ENCODE assay signal across 8 mouse cellular contexts in the genomic region with DNA sequence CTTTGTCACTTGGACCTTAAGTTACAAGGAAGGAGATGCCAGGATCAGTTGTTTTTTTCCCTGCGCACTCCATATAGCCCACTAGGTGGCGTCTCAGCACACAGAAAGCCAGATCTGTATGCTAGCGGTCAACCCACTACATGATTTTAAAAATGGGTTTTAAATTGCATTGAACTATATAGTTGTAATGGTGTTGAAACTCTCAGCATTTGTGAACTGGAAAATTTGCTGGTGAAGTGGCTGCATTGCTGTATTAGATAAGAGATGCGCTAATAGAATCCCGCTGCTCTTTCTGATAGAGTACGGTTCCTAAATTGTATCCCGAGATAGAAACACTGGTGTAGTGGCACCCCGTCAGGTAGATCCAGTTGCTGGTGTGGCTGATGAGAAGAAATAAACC.
DNase-seq lines count a peak whose midpoint lies in the region; TF ChIP-seq lines count a peak whose summit lies in the region.

No protein-coding gene starts in this region.

- 0 out of 2 replicates have a peak, but pooled peaks have one; percentile 42 for TF ChIP-seq EP300 in heart, adult 2 months (IDR thresholded peaks at IDR 0.05; ENCODE audit: insufficient read depth, low read depth, low read length)

- no peak overlapping the region for H3K9ac ChIP-seq in heart, adult 2 months (ENCODE audit: low read depth, low read length)

- DNase-seq in thymus, postnatal 0 days (ENCODE audit: low spot score) = peak; percentile 25
- DNase-seq in thymus, adult 2 months = no peak
- DNase-seq in embryo, embryonic 11 days = peak; percentile 77
- DNase-seq in heart, adult 2 months = peak; percentile 20 to 41
- DNase-seq in kidney, adult 2 months = peak; percentile 71
- peak; percentile 54 for DNase-seq in left cerebral cortex, postnatal 4 days
- DNase-seq in neural tube, embryonic 10.5 days (ENCODE audit: extremely low spot score, low spot score) = peak; percentile 61
- DNase-seq in thymus, postnatal 4 days = peak; percentile 36

- TF ChIP-seq CTCF in thymus, adult 2 months (IDR thresholded peaks at IDR 0.05; ENCODE audit: borderline replicate concordance, control insufficient read depth, extremely low read depth, insufficient read depth, low read length, poor library complexity) = no peak
- peak; percentile 98 for TF ChIP-seq CTCF in heart, adult 2 months (IDR thresholded peaks at IDR 0.05)
- TF ChIP-seq CTCF in kidney, adult 2 months (conservative IDR thresholded peaks at IDR 0.05; ENCODE audit: insufficient read depth, insufficient read length, low read depth, low read length) = peak; percentile 82

- no peaks in the 10 kb centered on the region for H3K36me3 ChIP-seq in thymus, adult 2 months (ENCODE audit: control insufficient read depth, insufficient read depth, low read length)
- no peaks in the 10 kb centered on the region for H3K36me3 ChIP-seq in heart, adult 2 months (ENCODE audit: control insufficient read depth, insufficient read depth, low read length)
- no peaks in the 10 kb centered on the region for H3K36me3 ChIP-seq in kidney, adult 2 months (ENCODE audit: control insufficient read depth, insufficient read depth, low read length)

- H3K79me2 ChIP-seq in heart, adult 2 months (replicated peaks; ENCODE audit: control insufficient read depth, insufficient read depth, low read length) = no peaks in the 10 kb centered on the region; the same call in 1 of the 2 replicates

- WGBS in thymus, adult 2 months = 44% methylated on average over 8 of the region's 8 CpGs
- WGBS in heart, adult 2 months = 24% methylated on average over 8 of the region's 8 CpGs
- WGBS in kidney, adult 2 months = 32% methylated on average over 8 of the region's 8 CpGs

- TF ChIP-seq POLR2A in thymus, adult 2 months (IDR thresholded peaks at IDR 0.05; ENCODE audit: control insufficient read depth, extremely low read depth, insufficient read depth, low read length, poor library complexity) = no peak
- no peak for TF ChIP-seq POLR2A in heart, adult 2 months (IDR thresholded peaks at IDR 0.05; ENCODE audit: insufficient read depth, low read depth, low read length)
- no peak for TF ChIP-seq POLR2A in kidney, adult 2 months (IDR thresholded peaks at IDR 0.05; ENCODE audit: low read depth, low read length)

- H3K4me3 ChIP-seq in thymus, adult 2 months (ENCODE audit: control insufficient read depth, insufficient read depth, low read length) = no peak overlapping the region
- H3K4me3 ChIP-seq in heart, adult 2 months = no peak overlapping the region
- H3K4me3 ChIP-seq in kidney, adult 2 months (ENCODE audit: insufficient read depth, low read depth, low read length) = no peak overlapping the region

- intact Hi-C loops in heart, adult 2 months (cut with DNase I) = loop anchor here (1.0 kb wide), 1 partner anchor 524 kb away; no protein-coding TSS in a partner anchor
- intact Hi-C loops in left cerebral cortex, postnatal 4 days (cut with DNase I) = loop anchor here (2.0 to 5.0 kb wide), 2 partner anchors 261 to 524 kb away; partner anchors contain the start of gene Mpped2

- no peaks in the 10 kb centered on the region for H3K27me3 ChIP-seq in thymus, adult 2 months (ENCODE audit: control insufficient read depth, insufficient read depth, low read length)
- no peaks in the 10 kb centered on the region; the same call in 1 of the 2 replicates for H3K27me3 ChIP-seq in heart, adult 2 months (ENCODE audit: control insufficient read depth, insufficient read depth, low read length)
- no peaks in the 10 kb centered on the region for H3K27me3 ChIP-seq in kidney, adult 2 months (replicated peaks; ENCODE audit: control insufficient read depth, insufficient read depth, low read length)

- no peaks in the 10 kb centered on the region for H3K4me1 ChIP-seq in thymus, adult 2 months (replicated peaks; ENCODE audit: control insufficient read depth, insufficient read depth, low read length)
- no peaks in the 10 kb centered on the region for H3K4me1 ChIP-seq in heart, adult 2 months (ENCODE audit: control insufficient read depth, insufficient read depth, low read length)
- H3K4me1 ChIP-seq in kidney, adult 2 months (ENCODE audit: control insufficient read depth, insufficient read depth, low read length) = no peaks in the 10 kb centered on the region; the same call in 1 of the 2 replicates

- H3K27ac ChIP-seq in thymus, adult 2 months (ENCODE audit: control insufficient read depth, insufficient read depth, low read length) = no peak overlapping the region
- H3K27ac ChIP-seq in heart, adult 2 months = no peak overlapping the region
- no peak overlapping the region for H3K27ac ChIP-seq in kidney, adult 2 months (ENCODE audit: insufficient read depth, low read depth, low read length)
